Mouse (Mus musculus) kidney, adult 2 months (tissue): ENCODE results near the gene Bbip1.

Source experiments
- CTCF ChIP-seq: fragments of 200-500 bp; conservative IDR thresholded peaks from 2 replicates; pipeline ENCODE4 v1.5.1; 2011; ENCODE audit warnings: low read depth, mild to moderate bottlenecking, control low read depth, low read length, moderate library complexity, mixed read lengths; ENCODE audit not compliant: insufficient read depth, insufficient read length
- POLR2A ChIP-seq: fragments of 200-500 bp; IDR thresholded peaks from one replicate; pipeline ENCODE4 v1.6.1; 2011; ENCODE audit warnings: low read depth, low read length, control low read depth

DNA sequence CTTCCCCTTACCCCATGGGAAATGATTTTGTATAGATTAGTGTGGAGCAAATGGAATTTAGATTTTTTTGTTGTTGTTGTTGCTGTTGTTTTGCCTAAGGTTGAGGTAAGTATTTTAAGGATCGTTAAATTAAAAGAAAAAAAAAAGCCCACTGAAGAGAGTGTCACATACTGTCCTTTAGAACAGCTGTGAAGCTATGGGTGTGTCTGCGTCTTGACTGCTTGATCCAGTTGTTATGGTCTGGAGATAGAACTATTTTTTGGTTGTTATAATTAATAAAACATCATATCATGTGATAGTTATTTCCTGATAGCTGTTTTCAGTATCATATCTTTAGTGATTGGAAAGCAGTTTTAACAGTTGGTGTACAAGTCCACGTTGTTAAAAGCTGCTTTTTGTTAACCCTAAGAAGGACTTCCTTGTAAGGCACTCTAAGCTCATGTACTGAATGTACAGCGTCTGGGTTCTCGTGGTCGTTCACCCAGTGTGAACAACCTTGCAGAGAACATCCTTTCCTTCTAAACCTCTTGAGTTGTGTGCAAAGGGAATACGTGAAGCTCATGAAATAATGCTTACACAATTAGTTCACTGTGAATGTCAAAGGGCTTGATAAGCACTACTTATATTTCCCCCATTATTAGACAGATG, 39.5 kb downstream of the Bbip1 start:
- no peak for TF ChIP-seq POLR2A
- no peak for TF ChIP-seq CTCF
